Mouse (Mus musculus) heart, postnatal 0 days (tissue): ENCODE data around the gene Ttll3.

Source experiments
- CTCF ChIP-seq: IDR thresholded peaks from 2 replicates; pipeline ENCODE4 v1.5.1; 2016; ENCODE audit warnings: antibody characterized with exemption, control low read depth, low read depth
- EP300 ChIP-seq: IDR thresholded peaks from 2 replicates; pipeline ENCODE4 v1.6.1; 2016; ENCODE audit warnings: antibody characterized with exemption, low read depth

DNA sequence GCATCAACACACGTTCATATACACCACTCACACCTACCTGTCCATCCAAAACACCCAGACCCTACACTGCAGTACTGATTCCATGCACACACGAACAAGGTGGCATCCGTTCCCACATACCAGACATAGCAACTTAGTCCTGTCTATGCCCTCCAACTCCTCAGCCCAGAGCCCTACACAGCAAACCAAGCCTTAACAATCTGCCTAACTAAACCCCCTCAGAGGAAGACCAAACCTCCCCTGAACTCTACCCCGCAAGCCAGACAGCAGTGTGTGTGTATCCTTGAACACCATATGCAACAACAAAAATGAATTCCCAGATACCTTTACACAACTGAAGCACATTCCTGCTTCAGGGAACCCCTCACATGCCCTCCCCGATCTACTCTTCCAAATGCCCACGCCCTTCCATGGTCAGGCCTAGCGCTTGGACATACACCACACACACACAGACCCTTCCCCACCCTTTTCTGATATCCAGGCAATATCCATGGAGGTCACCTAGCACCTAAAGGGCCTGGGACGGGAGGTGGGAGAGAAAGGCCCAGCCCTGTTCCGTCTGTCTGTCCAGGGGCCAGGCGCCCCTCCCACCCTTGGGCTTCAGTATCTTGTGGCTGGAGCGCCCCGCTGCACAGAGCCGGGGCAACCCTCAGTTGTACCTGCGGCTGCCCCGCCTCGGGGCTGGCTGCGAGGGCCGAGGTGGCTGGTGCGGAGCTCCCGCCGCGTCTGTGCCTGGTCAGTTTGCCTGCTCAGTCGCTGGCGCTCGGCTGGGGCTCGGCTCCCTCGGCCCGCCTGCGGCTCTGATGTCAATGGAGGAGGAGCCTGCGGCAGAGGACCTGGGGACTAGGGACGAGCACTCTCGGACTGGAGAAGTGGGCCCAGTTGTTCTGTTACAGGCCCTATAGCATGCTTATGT is 45.6 kb upstream of the Ttll3 start, which contains the start of gene Camk1:
- TF ChIP-seq CTCF (no peak), EP300 (no peak)
